Mouse (Mus musculus) layer of hippocampus, adult 2 months (tissue): ENCODE measurements around the gene Scnn1b. TPM values are rescaled to one million over a fixed set of nuclear protein-coding genes. Genes with fewer than 3 reads are reported as not detected.

ENCODE experiments used
- DNase-seq, 2 experiments: peaks; one replicate each; pipeline ENCODE4 v3.0.0; 2022; ENCODE audit warnings: low spot score in 2 of 2
- H3K27ac ChIP-seq: fragments of 200-600 bp; 2 replicates; pipeline ENCODE4 v1.8.1; 2022
- H3K4me3 ChIP-seq: fragments of 200-600 bp; 2 replicates; pipeline ENCODE4 v1.8.1; 2022; ENCODE audit warnings: mild to moderate bottlenecking
- CTCF ChIP-seq: fragments of 200-600 bp; conservative IDR thresholded peaks from 2 replicates; pipeline ENCODE4 v1.8.1; 2022; ENCODE audit warnings: antibody characterized with exemption, mild to moderate bottlenecking, moderate library complexity
- total RNA-seq, 2 experiments: library from RNA; stranded (reverse); gene quantifications; 2 replicates each; pipeline ENCODE4 v1.2.3; 2021

Gene Scnn1b
- total RNA-seq, 2 experiments from 2014 or later: not detected

DNA sequence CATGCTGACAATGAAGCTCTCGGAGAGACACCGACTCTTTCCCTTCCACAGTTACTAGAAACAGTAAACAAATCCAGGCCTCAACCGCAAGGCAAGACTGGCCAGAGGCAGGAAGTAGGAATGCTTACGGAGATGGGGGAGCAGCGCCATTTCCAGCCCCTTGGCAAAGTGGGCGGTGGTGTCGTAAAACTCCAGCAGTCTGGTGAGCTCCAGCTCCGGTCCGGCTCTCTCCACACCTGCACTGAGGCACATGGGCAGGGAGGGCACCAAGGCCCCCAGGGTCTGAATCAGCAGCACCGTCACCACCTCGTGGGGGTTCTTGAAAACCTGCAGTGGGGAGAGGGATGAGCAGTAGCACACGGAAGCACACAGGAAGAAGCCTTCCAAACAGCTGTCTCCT lies 91.0 kb downstream of the Scnn1b start:
- Histone ChIP-seq H3K4me3 (no peak overlapping the region), H3K27ac (no peak overlapping the region)
- TF ChIP-seq CTCF: no peak
- no peak for DNase-seq

DNA sequence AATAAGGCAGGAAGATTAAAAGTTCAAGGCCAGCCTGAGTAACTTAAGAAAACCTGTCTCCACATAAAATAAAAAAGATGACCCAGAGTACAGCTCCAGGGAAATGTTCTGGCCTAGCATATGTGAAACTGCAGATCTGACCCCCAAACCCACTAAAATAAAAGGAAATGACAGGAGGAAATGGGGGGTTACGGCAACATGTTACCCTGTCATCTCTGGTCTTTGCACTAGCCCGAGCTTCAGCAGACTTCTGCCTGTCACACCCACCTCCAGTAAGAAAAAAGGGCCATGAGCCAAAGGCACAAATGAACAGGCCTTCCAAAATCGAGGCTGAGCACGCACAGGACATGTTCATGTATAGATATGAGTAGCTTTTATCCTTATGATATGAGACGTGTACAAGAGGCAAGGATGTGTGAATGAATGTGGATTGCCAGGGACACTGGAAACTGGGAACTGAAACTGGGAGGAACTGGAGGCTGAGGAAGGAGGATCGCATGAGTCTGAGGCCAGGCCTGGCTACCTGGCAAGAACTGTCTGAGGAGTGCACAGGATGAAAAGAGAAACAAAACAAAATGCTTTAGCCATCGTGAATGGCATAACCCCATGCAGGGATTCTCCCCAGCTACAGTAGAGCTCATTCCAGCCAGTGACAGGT lies 97.2 kb downstream of the Scnn1b start:
- DNase-seq: no peak
- Histone ChIP-seq H3K4me3 (no peak overlapping the region), H3K27ac (no peak overlapping the region)
- TF ChIP-seq CTCF: no peak

- H3K27ac ChIP-seq: no peak overlapping the region
- no peak for DNase-seq
- no peak for TF ChIP-seq CTCF
- no peak overlapping the region for H3K4me3 ChIP-seq
These were observed 97.7 kb downstream of the Scnn1b start for GRCm38 (mm10) chr7:121962571-121962959.

DNA sequence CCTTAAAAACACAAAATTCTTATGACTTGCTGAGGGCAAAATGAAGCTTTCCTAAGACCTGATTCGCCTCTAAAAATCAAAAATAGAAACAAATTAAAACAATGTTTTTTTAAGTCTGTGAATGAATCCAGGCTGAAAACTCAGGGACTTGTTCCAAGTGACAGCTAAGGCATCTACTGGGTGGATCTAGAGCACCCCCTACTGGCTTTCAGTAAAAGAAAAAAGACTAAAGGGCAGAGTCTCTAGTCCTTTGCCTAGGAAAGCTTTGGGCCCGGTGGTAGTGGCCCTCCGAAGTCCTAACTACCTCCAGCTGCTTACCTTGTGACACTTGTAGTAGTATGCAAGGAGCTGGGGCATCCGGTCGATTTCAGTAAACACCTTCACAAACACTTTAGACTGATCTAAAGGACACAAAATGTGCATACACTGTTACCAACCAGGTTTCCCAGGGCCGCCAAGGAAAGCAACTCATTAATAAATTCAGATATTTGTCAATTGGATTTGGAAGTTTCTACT lies 99.1 kb downstream of the Scnn1b start:
- TF ChIP-seq CTCF: peak; percentile 97
- no peak overlapping the region for H3K4me3 ChIP-seq
- H3K27ac ChIP-seq: no peak overlapping the region
- peak; percentile 60 to 64 for DNase-seq

- no peak for DNase-seq
- no peak overlapping the region for H3K4me3 ChIP-seq
- H3K27ac ChIP-seq: no peak overlapping the region
- TF ChIP-seq CTCF: no peak
These were observed 101.3 kb downstream of the Scnn1b start for GRCm38 (mm10) chr7:121966169-121966568.

Other genes with a start within 250 kb of the Scnn1b start
- gene Usp31, start 157.8 kb upstream of the Scnn1b start, total RNA-seq: 10 to 100 TPM; 63.6 to 65.9 TPM
- gene Scnn1g, start 130.6 kb upstream of the Scnn1b start, total RNA-seq: under 1 TPM; 0.15 to 0.36 TPM
- 10 to 100 TPM; 41.6 to 44.3 TPM for gene Cog7, start 116.7 kb downstream of the Scnn1b start, total RNA-seq
- 10 to 100 TPM; 29.9 to 32.5 TPM for gene Gga2, start 156.2 kb downstream of the Scnn1b start, total RNA-seq
- 10 to 100 TPM; 49.6 to 50.7 TPM for gene Ubfd1, start 202.1 kb downstream of the Scnn1b start, total RNA-seq
- 10 to 100 TPM in 1 of 2 experiments, 1 to 10 TPM in 1; 9.7 to 10.0 TPM for gene Ears2, start 202.2 kb downstream of the Scnn1b start, total RNA-seq
- gene Ndufab1, start 236.8 kb downstream of the Scnn1b start, total RNA-seq: 100 to 1,000 TPM; 259 to 306 TPM